Mouse (Mus musculus) CD4-positive, CD25-positive, alpha-beta regulatory T cell, adult 2 months (primary cell): ENCODE results near the gene Themis2.
"Not testable (repeated sequence)": the region's sequence is repeated elsewhere in the genome, so short reads cannot be mapped to it uniquely, and the experiment has no call there.

Experiments
- DNase-seq: peaks from one replicate; pipeline ENCODE4 v3.0.0-alpha.2; 2012; ENCODE audit warnings: low read depth, low spot score

Gene Themis2

GRCm38 (mm10) chr4:132756974-132757373 lies 39.2 kb downstream of the Themis2 start, which contains the start of gene Smpdl3b:
Smpdl3b (minus strand) TSS chr4:132757252.
- DNase-seq: peak; percentile 73

GRCm38 (mm10) chr4:132752992-132753391 lies 43.2 kb downstream of the Themis2 start:
- DNase-seq: no peak

GRCm38 (mm10) chr4:132749258-132749982 lies 46.8 kb downstream of the Themis2 start:
- DNase-seq: no peak

- peak; percentile 30 for DNase-seq
These were observed 47.4 kb downstream of the Themis2 start for GRCm38 (mm10) chr4:132748778-132749177.

GRCm38 (mm10) chr4:132747664-132748259 lies 48.4 kb downstream of the Themis2 start:
- DNase-seq: peak; percentile 73

- DNase-seq: peak; percentile 45
These were observed 49.2 kb downstream of the Themis2 start for GRCm38 (mm10) chr4:132746911-132747517.

- no peak for DNase-seq
These were observed 51.9 kb downstream of the Themis2 start for GRCm38 (mm10) chr4:132743992-132744911.

- peak; percentile 30 for DNase-seq
These were observed 54.7 kb downstream of the Themis2 start for GRCm38 (mm10) chr4:132741491-132741890.

GRCm38 (mm10) chr4:132737154-132737553 lies 59.0 kb downstream of the Themis2 start:
- DNase-seq: not testable (repeated sequence)

- DNase-seq: peak; percentile 15
These were observed 60.3 kb downstream of the Themis2 start for GRCm38 (mm10) chr4:132735894-132736293.

GRCm38 (mm10) chr4:132735389-132735788 lies 60.8 kb downstream of the Themis2 start:
- DNase-seq: no peak

GRCm38 (mm10) chr4:132734766-132735165 lies 61.4 kb downstream of the Themis2 start:
- DNase-seq: no peak

GRCm38 (mm10) chr4:132733071-132733770 lies 63.0 kb downstream of the Themis2 start:
- DNase-seq: peak; percentile 11

- peak; percentile 88 for DNase-seq
These were observed 64.0 kb downstream of the Themis2 start, which contains the start of gene Xkr8 for GRCm38 (mm10) chr4:132732148-132732684. Xkr8 (minus strand) TSS chr4:132732546.
